Comparison of ENCODE assay signal across 8 mouse cellular contexts in genomic region chr8:90854671-90855161, GRCm38 (mm10). TPM values are rescaled to one million over a fixed set of nuclear protein-coding genes. Genes with fewer than 3 reads are reported as not detected.
A peak's percentile ranks its signal among the peaks of the same experiment; 100 is the strongest.
DNase-seq lines count a peak whose midpoint lies in the region; ATAC-seq and TF ChIP-seq lines count a peak whose summit lies in the region.

No protein-coding gene starts in this region.

- ATAC-seq in kidney, postnatal 0 days (replicated peaks; ENCODE audit: low FRiP score, low read depth), result no peak
- peak; percentile 44; the same call in 1 of the 2 replicates for ATAC-seq in forebrain, embryonic 12.5 days (ENCODE audit: low FRiP score)
- peak; percentile 77 for ATAC-seq in hindbrain, embryonic 16.5 days

- no peak overlapping the region for H3K9ac ChIP-seq in kidney, postnatal 0 days (ENCODE audit: low read depth, low read length)
- H3K9ac ChIP-seq in forebrain, embryonic 12.5 days, result 0 out of 2 replicates have a peak overlapping the region, but pooled peaks have one; percentile 21
- 0 out of 2 replicates have a peak overlapping the region, but pooled peaks have one; percentile 27 for H3K9ac ChIP-seq in hindbrain, embryonic 16.5 days (ENCODE audit: low read depth, low read length)

- peaks cover 9% of the 10 kb centered on the region for H3K4me1 ChIP-seq in kidney, postnatal 0 days (replicated peaks; ENCODE audit: insufficient read depth, low read length)
- H3K4me1 ChIP-seq in forebrain, embryonic 12.5 days, result peaks cover 35% of the 10 kb centered on the region
- peaks cover 18% of the 10 kb centered on the region for H3K4me1 ChIP-seq in hindbrain, embryonic 16.5 days (ENCODE audit: control insufficient read depth, insufficient read depth, low read depth, low read length)

- TF ChIP-seq CTCF in kidney, postnatal 0 days (IDR thresholded peaks at IDR 0.05; ENCODE audit: low read depth), result no peak

- peak; percentile 53 for DNase-seq in kidney, postnatal 0 days (ENCODE audit: low spot score)
- DNase-seq in kidney, postnatal 14 days, result no peak
- DNase-seq in lung, postnatal 25 days (ENCODE audit: low spot score), result peak; percentile 67
- DNase-seq in thymus, postnatal 36 days, result no peak
- DNase-seq in cerebellum, adult 9-10 months, result no peak
- DNase-seq in left cerebral cortex, adult 18-20 months (ENCODE audit: low spot score in 2 of 2), result no peak

- WGBS in kidney, postnatal 0 days, result 17% methylated on average over 10 of the region's 10 CpGs
- WGBS in forebrain, embryonic 12.5 days, result 25% methylated on average over 10 of the region's 10 CpGs
- WGBS in hindbrain, embryonic 16.5 days, result 12% methylated on average over 10 of the region's 10 CpGs

- no peaks in the 10 kb centered on the region for H3K9me3 ChIP-seq in kidney, postnatal 0 days (replicated peaks; ENCODE audit: low read length)
- H3K9me3 ChIP-seq in forebrain, embryonic 12.5 days, result no peaks in the 10 kb centered on the region
- no peaks in the 10 kb centered on the region for H3K9me3 ChIP-seq in hindbrain, embryonic 16.5 days (ENCODE audit: control insufficient read depth, low read length)

- H3K4me2 ChIP-seq in kidney, postnatal 0 days (ENCODE audit: low read length), result no peak overlapping the region; the same call in 1 of the 2 replicates
- peak overlapping the region; percentile 27 for H3K4me2 ChIP-seq in forebrain, embryonic 12.5 days
- H3K4me2 ChIP-seq in hindbrain, embryonic 16.5 days (ENCODE audit: low read length), result peak overlapping the region; percentile 31

- H3K36me3 ChIP-seq in kidney, postnatal 0 days (ENCODE audit: insufficient read depth, low read length), result no peaks in the 10 kb centered on the region
- H3K36me3 ChIP-seq in forebrain, embryonic 12.5 days (replicated peaks), result no peaks in the 10 kb centered on the region
- no peaks in the 10 kb centered on the region for H3K36me3 ChIP-seq in hindbrain, embryonic 16.5 days (ENCODE audit: control insufficient read depth, insufficient read depth, low read length)

- no peaks in the 10 kb centered on the region for H3K27me3 ChIP-seq in kidney, postnatal 0 days (ENCODE audit: insufficient read depth, low read length)
- no peaks in the 10 kb centered on the region for H3K27me3 ChIP-seq in forebrain, embryonic 12.5 days
- H3K27me3 ChIP-seq in hindbrain, embryonic 16.5 days (replicated peaks; ENCODE audit: control insufficient read depth, insufficient read depth, low read length), result no peaks in the 10 kb centered on the region; the same call in 1 of the 2 replicates

- H3K27ac ChIP-seq in kidney, postnatal 0 days, result no peak overlapping the region
- peak overlapping the region; percentile 71 for H3K27ac ChIP-seq in forebrain, embryonic 12.5 days
- peak overlapping the region; percentile 48 for H3K27ac ChIP-seq in hindbrain, embryonic 16.5 days (ENCODE audit: low read depth, low read length)

- H3K4me3 ChIP-seq in kidney, postnatal 0 days (replicated peaks; ENCODE audit: low read depth, low read length), result no peak overlapping the region
- no peak overlapping the region for H3K4me3 ChIP-seq in forebrain, embryonic 12.5 days (replicated peaks)
- H3K4me3 ChIP-seq in hindbrain, embryonic 16.5 days (ENCODE audit: low read length), result no peak overlapping the region

RNA-seq across cellular contexts. Expression of gene Chd9, which starts 26.6 kb away (rescaled TPM):
- polyA plus RNA-seq in kidney, postnatal 0 days (2015; fragmentation: Nextera tagmentation; extraction: Ambion mirVana), result 116 and 117 TPM in 2 replicates
- 72.0 and 73.3 TPM in 2 replicates for polyA plus RNA-seq in forebrain, embryonic 12.5 days (2016; fragmentation: Nextera tagmentation; extraction: Ambion mirVana)
- 97.1 and 101 TPM in 2 replicates for polyA plus RNA-seq in hindbrain, embryonic 16.5 days (2015; fragmentation: Nextera tagmentation; extraction: Ambion mirVana)
- 100 to 1,000 TPM; 175 to 214 TPM for total RNA-seq in left cerebral cortex, adult 18-20 months (2021)

RNA-seq across cellular contexts. Expression of gene Gm19935, which starts 37.5 kb away (rescaled TPM):
- polyA plus RNA-seq in kidney, postnatal 0 days (2015; fragmentation: Nextera tagmentation; extraction: Ambion mirVana), result 0.12 TPM in 1 of 2 replicates, not detected in the other
- not detected in 2 replicates for polyA plus RNA-seq in forebrain, embryonic 12.5 days (2016; fragmentation: Nextera tagmentation; extraction: Ambion mirVana)
- 3.1 and 5.1 TPM in 2 replicates for polyA plus RNA-seq in hindbrain, embryonic 16.5 days (2015; fragmentation: Nextera tagmentation; extraction: Ambion mirVana)
- 1 to 10 TPM in 1 of 2 experiments, under 1 TPM in 1; 0.94 to 2.4 TPM for total RNA-seq in left cerebral cortex, adult 18-20 months (2021)

Comparison
In these comparisons a context has a peak if more than half of its experiments do, and no peak if none do; other contexts are left out.
1. DNase-seq: peak in kidney, postnatal 0 days (single experiment) and lung, postnatal 25 days (single experiment); none in kidney, postnatal 14 days (single experiment), thymus, postnatal 36 days (0 of 2), cerebellum, adult 9-10 months (single experiment) and left cerebral cortex, adult 18-20 months (0 of 2).